Mouse (Mus musculus): ENCODE measurements at regions not wholly inside any gene's neighbourhood (a gene's known extent, or its start where the extent isn't known, plus 50 kb on each side); places are given as distances from the start of the nearest gene placed in this dataset.

DNA sequence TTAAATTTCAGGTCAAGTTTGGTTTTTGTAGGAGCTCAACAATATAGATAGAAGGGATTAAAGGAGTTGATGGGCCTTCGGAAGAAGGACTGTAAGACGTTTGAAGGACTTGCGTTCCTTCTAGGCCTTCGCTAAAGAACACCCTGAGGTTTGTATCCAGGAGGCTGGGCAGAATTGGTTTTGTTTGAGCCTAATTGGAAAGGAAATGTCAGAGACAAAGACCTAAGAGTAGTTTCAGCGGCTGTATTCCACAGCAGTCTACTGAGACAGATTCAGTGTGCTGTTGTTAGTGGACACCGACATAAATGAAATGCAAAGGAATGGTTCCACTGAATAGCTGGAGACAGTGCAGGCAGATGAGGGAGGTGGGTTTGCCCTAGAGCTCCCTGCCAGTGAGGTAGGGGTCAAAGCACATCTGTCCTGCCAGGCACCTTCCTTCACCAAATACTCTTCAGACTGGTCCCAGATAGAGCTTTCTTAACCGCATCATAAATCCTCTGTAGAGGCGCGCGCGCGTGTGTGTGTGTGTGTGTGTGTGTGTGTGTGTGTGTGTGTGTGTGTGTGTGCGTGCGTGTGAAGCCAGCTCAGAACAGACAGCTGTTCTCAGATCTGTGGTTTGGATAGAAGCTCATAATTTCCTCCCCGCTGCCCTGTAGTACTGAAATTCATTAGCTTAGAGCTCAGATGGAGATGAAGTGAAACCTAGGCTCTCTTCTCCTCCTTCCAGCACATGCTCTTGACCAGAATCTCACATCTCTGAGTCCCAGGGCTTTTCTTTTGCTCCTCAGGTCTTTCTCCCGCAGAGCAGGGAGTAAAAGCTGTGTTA, 209.7 kb downstream of the Ktn1 start:
- no peak for DNase-seq (ENCODE audit: low spot score)

DNA sequence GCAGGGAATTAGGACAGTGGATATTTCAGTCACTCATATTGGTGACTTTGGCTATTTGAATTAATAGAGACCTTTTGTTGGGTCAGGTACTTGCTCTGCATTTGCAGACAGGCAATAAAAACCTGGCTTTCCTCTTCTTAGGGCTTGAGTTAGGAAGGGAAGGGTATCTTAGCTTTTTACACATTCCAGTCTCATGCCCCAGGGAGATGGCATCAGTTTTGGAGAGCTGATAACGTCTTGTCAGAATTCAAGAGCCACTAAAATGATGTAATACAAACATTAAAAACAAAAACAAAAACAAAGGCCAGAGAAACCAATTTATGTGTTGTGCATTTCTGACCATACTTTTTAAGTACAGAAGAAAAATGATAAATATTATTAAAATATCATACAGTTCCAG, 214.3 kb downstream of the Ktn1 start:
- no peak for DNase-seq (ENCODE audit: low spot score)

DNA sequence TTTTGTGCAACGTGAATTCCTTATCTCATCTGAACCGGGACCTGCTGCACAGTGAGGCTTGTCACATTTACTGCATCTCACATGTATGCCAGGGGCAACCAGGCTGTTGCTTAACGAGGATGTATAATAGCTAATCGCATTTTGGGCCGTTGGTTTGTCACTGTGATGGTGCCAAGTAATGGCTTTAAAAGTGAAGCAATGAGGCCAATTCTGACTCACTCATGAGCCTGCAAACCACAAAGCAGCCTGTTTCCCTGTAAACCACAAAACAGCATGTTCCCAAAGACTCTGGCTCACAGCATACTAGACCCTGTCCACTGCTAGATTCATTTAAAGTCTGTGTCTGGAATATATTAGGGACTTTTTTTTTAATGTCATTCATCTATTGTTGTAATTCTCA, 214.8 kb downstream of the Ktn1 start:
- peak; percentile 71 for DNase-seq (ENCODE audit: low spot score)

DNA sequence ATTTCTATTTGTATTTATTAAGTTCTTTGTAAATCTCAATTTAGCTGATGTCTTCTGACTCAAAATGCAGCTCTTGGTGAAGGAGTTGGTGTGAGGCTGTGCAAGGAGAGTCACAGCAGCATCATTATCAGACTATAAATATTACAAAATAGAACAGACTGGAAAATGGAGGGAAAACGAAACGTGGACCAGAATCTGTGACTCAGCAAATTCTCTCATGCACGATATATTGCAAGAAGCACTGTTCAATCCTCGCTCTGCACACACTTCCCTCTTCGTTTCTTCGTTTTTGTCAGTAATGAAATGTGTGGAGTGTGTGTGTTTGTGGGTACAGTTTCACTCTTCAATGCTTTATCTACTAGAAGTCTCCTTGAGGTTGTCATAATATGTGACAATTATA, 215.5 kb downstream of the Ktn1 start:
- no peak for DNase-seq (ENCODE audit: low spot score)

DNA sequence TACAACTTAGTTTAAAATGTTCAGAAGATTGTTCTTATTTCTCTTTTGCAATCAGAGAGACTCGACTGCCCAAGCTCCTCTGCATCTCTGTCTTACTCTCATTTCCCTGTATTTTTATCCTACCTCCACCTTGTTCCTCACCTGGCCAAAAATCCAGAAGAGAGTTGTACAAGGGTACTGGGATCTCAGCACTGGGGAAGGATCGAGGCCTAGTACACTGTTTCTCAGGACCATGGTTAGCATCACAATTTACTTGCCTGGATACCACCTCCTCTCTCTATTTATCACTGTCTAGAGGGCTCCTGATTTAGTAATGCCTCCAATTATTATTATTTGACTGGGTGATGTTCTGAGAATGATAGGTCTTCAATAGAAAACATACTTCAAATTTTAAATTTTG, 218.8 kb downstream of the Ktn1 start:
- no peak for DNase-seq (ENCODE audit: low spot score)

DNA sequence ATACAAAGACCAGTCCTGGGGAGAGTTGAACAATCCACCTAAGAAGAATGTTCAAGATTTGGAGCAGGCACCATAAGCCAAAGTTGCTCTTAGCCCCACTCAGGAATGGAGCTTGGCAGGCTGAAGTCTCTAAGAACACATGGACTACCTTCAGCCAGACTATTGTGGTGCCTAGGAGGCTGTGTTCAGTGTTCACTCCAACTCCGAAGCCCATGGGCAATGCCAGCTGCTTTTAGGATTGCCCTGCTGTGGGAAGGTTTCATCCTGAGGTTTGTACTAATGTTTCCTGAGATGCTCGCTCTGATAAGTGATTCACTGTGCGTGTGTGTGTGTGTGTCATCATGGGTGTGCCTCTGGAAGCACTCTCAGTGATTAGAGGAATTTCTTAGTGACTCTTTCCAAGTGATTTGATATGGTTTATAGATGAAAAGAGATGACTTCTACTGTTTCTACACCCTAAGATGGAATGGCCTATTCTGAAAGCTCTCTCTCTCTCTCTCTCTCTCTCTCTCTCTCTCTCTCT, 220.1 kb downstream of the Ktn1 start:
- DNase-seq (ENCODE audit: low spot score), result no peak

DNA sequence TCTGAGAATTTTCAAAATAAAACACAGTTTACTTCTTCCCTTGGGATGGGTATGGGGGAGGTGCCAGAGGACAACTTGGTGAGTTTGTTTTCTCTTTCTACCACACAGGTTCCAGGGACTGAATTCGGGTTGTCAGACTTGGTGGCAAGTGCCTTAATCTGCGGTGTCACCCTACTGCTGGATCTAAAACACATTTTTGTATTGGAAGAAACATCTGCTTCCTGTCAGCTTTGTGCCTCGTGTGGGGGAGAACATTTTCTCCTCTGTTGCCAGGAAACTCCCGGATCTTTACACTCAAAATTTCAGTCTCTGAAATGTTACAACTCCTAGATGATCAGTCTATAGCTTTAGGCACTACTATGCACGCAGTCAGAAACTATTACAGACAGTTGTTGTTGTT, 228.3 kb downstream of the Ktn1 start:
- no peak for DNase-seq (ENCODE audit: low spot score)

DNA sequence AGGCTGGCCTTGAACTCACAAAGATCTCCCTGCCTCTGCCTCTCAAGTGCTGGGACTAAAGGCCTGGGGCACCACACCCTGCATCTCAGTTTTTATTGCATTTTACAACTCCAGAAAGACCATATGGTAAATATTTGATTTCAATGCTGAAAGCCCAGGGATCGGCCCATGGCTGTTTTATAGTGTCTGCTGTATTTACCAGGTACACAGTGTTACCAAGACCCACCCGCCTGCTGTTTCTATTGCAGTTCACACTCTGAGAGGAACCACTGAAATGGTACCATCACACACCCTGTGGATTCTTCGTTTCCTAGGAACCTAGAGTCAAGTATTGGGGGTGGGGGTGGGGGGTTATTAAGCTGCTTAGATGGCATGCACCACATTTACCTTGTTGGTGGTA, 228.9 kb downstream of the Ktn1 start:
- no peak for DNase-seq (ENCODE audit: low spot score)

DNA sequence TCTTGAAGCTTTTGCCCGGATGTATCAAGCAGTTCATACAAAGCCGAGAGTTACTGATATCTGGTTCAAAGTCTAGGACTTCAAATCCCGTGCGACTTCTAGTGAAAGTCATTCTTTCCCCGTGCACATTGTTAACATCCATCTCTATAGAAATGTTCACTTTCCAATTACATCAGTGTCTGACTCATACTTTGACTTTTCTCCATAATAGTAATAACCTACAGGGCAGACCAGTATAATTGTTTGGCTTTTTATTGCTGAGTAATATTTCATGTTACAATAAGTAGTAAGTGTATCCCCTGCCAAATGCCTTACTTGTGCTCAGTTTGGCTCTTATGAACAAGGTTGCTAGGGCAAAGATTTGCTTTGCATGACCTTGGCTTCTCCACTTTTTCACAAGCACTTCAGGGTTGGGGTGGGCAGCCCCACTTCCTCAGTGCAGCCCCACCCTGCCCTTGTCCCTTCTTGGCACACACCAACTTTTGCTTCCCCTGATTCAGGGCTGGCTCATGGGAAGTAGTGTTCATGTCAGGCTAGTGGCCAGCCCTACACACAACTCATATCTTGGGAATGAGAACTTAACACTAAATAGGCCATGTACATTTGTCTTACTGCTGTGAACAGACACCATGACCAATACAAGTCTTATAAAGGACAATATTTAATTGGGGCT, 229.7 kb downstream of the Ktn1 start:
- DNase-seq (ENCODE audit: low spot score), result no peak

DNA sequence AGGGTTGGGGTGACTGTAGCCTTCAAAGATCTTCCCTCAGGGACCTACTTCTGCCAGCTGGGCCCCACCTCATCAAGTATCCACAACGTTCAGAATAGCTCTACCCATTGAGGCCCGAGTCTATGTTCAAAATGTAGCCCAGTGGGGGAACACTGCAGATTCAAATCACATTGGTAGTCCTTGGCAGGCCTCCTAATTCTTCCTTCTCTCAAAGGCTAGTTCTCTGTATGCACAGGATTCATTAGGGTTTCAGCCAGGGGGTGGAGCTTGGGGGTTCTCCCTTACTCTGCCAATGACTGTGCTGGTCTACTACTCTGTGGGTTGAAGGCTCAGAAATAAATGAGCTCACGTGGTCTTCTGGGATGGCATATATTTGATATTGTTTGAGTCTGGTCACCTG, 235.3 kb upstream of the Peli2 start:
- DNase-seq (ENCODE audit: low spot score), result no peak

DNA sequence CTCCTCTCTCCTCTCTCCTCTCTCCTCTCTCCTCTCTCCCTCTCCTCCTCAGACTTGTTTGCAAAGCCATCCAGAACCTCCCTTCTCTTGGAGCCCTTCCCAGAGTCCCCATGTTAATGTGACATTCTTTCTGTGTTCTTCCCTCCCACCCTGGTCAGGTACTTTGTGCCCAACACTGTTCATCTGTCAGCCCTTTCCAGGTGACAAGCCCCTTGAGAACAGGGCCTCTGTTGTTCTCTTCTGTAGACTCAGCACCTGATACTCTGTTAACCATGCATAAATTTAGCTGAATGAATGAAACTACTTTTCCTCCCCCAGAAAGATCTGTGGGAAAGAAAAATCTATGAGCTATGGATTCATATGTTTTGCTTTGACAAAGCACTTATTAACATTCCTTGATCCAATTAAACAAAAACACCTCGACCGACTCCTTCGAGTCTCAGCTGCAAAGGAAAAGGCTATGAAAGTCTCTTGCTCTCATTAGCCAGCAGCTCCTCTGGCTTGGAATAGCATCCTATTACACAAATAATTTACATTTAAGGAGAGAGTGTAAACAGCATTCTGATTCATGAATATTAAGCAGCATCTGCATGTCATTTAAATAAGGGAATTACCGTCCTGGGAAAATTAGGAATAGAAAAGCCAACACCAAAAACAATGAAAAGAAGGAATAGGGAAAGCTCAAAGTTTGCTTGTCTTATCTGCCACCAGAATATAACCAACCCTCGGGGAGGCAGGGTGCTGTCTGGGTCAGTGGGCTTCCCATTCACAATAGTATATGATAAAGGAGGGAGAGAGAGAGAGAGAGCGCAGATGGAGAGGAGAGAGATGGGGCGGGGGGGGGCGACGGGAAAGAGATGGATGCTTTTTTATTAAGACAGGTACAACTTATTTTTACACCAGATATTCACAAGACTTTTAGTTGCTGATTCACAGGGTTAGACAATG, 230.1 kb upstream of the Peli2 start:
- no peak for DNase-seq (ENCODE audit: low spot score)

DNA sequence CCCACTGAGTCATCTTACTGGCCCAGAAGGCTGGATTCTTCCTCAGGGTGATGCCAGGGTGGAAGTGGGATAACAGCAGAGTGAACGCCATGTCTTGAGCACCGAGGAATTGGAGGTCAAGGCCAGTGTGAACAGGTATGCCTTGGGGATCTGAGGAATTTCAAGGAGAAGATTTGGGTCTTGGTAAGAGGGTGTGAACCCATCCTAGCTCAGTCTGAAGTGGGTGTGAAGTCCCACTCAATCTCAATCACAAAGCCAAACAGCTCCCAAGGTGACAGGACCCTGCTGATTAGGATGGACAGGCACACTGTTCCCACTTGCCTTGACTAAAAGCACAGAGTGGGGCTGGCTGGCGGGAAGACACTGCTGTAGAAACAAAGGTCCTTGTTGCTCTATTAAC, 224.0 kb upstream of the Peli2 start:
- DNase-seq (ENCODE audit: low spot score), result no peak

DNA sequence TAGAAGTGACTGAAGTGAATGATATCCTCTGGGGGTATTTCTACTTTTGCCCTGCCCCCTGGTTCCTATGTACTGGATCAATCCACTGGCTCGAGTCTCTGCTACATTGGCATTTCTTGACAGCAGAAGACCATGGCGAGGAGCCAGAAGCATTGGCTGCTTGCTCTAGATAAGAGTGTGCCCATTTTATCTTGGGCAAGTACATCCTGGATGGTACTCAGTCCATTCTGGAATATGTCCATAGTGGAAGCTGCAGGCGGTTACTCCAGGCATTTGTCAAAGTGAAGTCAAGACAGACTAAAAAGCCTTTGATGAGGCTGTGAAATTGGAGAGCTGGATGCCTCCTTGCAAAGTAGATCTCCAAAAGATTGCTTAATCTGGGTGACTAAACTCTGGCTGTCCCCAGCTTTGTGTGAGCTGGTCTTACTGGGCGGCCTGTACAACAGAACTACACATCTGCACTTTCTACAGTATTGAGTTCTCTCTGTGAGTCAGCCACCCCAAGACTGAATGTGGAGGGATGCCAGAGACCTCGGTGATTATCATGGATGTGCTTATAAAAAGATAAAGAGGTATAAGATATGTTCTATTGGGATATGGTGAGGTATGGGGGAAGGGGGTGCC, 222.6 kb upstream of the Peli2 start:
- DNase-seq (ENCODE audit: low spot score), result peak; percentile 15

DNA sequence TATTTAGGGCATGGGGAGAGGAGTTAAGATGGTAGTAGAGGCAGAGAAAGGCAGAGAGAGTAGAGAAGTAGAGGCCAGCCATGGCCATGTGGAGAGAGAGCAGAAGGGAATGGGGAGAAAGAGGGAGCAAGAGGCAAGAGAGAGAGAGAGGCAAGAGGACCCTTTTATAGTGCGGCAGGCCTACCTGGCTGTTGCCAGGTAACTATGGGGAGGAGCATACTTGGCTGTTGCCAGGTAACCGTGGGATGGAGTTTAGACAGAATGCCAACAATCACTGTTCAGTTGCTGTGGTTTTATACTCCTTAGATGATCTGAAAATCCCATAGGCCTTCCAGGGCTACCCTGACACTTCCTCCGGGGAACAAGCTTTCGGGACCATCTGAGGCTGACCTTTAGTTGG, 222.0 kb upstream of the Peli2 start:
- DNase-seq (ENCODE audit: low spot score), result no peak

DNA sequence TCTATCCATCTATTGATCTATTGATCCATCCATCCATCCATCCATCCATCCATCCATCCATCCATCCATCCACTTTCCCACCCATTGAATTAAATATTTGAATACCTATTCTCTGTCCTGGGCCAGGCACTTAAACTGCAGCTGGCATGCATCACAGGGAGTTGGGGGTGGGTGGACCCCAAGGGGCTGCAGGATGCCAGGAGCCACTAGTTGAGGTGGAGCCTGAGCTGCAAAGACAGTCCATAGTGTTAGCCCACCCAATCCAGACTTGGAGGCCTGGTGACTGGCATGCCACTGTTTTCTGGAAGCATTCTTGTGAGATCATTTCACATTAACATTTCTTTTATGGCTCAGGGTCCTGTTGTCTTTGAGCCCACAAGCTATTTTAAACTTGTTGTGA, 215.3 kb upstream of the Peli2 start:
- no peak for DNase-seq (ENCODE audit: low spot score)

DNA sequence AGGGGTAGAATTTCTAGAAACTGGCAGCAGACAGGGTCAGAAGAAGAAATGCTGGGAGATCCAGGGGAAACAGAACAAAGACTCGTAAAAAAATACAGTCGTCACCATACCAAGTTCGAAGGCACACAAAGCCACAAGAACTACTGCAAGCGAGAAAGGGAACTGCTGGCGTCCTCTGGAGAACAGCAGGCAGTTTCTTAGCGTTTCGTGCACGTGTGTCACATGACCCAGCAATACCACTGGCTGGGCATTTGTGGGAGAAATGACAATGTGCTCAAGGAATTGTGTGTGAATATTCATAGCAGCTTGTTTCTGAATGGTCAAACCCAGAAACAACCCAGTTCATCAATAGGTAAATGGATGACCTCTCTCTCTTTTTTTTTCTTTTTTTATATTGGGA, 211.5 kb upstream of the Peli2 start:
- no peak for DNase-seq (ENCODE audit: low spot score)

DNA sequence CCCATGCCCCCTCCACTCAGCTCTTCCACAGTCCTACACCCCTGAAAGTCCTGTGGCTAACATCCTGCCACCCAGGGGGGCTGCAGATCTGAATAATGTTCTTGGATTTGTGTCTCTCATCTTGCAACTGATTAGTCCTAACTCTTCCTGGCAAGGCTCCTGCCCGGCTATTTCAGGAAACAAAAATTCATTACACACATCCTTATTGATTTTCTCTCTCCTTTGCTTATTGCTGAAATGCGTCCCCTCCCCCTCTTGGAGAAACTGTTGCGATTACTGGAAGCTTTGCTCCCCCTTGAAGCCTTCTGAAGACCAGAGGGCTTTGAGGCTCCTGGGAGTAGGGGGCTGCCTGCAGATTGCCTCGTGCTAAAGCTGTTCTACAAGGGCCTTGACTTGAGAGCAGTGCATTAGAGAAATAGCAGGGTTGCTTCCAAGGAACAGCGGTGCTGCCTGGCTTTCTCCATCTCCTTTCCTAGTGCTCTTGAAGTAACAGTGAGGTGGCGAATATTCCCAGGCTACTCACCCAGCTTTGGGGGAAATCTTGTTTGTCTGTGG, 209.8 kb upstream of the Peli2 start:
- no peak for DNase-seq (ENCODE audit: low spot score)

DNA sequence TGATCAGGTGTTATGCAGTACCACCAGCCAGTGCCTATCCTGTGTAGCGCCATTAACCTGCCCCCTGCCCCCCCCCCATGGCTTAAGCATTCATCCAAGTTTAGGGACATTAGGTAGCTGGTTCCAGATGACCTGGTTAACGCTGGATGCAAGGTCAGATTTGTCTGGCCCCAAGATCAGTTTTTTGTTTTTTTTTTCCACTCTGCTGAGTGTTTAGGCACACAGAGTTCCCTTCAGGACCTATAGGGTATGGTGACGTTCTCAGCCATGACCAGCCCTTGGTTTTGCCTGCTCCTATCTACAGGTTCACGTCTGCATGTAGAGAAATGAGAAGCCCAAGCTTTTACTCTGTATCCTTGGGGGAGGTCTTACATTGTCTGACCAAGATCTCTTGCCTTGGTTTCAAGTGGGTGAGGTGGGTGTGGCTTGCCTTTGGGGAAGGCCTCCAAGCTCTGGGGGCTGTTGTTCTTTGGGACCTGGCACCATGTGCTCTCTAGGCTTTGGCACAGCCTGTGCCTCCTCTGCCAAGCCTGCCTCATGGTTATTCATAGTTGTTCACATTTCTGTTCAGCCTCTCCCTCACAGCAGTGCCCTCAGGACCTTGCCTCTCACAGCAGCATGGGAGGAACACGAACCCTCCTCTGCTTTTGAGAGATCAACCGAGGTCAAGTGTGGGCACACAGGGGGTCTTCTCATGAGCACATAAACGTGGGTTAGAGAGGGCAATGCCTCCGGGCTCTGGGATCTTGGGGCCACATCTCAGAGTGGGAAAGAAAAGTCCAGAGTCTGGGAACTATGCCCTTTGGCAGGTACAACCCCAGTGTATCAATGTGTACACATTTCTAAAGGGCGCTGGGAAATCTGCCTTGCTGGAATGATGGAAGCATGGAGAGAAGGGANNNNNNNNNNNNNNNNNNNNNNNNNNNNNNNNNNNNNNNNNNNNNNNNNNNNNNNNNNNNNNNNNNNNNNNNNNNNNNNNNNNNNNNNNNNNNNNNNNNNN, 208.8 kb upstream of the Peli2 start:
- DNase-seq (ENCODE audit: low spot score), result no peak

DNA sequence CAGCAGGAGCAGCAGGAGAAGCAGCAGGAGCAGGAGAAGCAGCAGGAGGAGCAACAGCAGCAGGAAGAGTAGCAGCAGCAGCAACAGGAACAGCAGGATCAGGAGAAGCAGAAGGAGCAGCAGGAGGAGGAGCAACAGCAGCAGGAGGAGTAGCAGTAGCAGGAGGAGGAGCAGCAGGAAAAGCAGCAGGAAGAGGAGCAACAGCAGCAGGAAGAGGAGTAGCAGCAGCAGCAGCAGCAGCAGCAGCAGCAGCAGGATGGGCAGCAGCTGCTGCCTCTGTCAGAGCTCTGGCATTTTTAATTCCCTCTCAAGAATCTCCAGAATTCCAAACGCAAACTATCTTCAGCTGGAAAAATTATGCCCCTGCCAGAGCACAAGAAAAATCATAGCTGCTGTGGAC, 205.0 kb upstream of the Peli2 start:
- DNase-seq (ENCODE audit: low spot score), result no peak

DNA sequence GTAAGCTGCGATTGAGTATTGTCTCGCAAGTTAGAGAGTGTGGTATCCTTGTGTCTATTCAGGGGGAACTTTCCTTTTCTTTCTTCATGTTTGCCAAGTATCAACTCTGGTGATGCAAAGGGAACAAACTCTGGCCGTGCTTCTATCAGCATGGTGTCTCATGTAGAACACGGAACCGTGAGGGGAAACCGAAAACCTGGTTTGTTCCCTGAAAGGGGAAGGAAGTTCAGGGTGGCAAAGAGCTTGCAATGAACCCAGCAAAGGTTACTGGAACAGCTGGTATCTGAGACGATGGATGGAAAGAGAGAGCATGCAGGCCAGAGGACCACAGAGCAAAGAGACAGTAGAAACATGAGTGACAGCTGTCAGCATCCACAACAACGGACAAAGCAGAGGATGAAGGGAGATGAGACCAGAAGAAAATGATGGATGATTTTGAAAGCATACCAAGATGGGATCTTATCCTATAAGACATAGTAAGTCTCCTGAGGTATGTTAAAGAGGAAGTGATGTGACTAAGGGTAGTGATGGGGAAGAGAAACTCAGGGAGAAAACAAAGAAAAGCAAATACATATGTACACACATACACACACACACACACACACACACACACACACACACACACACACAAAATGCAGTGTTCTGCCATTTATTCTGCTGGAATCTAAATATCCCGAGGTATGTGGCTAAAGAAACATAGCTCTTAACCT, 199.8 kb upstream of the Peli2 start:
- no peak for DNase-seq (ENCODE audit: low spot score)
